In genomic region chr11:117130888-117131287, GRCm38 (mm10) we compare ENCODE assay signal across 9 mouse cellular contexts. TPM values are rescaled to one million over a fixed set of nuclear protein-coding genes. Genes with fewer than 3 reads are reported as not detected.
DNase-seq lines count a peak whose midpoint lies in the region; ATAC-seq lines count a peak whose summit lies in the region.
"Had no signal": no experiment of that assay in that cellular context is flagged by ENCODE, and none has a peak within 500 bp of the region (broad histone marks: within the 10 kb centered on the region; RNA-seq: fewer than 3 reads in every experiment).

No protein-coding gene starts in this region.

- H3K4me1 ChIP-seq in forebrain, embryonic 10.5 days = peaks cover 56% of the 10 kb centered on the region
- peaks cover 53% of the 10 kb centered on the region for H3K4me1 ChIP-seq in forebrain, embryonic 13.5 days
- peaks cover 56% of the 10 kb centered on the region for H3K4me1 ChIP-seq in limb, embryonic 12.5 days (replicated peaks)
- H3K4me1 ChIP-seq in limb, embryonic 10.5 days = peaks cover 51% of the 10 kb centered on the region
- peaks cover 52% of the 10 kb centered on the region for H3K4me1 ChIP-seq in embryonic facial prominence, embryonic 14.5 days (ENCODE audit: control insufficient read depth, insufficient read depth, low read length)
- peaks cover 68% of the 10 kb centered on the region for H3K4me1 ChIP-seq in limb, embryonic 13.5 days

- H3K9me3 ChIP-seq in forebrain, embryonic 10.5 days = no peaks in the 10 kb centered on the region
- no peaks in the 10 kb centered on the region for H3K9me3 ChIP-seq in forebrain, embryonic 13.5 days (replicated peaks)
- no peaks in the 10 kb centered on the region for H3K9me3 ChIP-seq in limb, embryonic 12.5 days
- H3K9me3 ChIP-seq in limb, embryonic 10.5 days (replicated peaks) = no peaks in the 10 kb centered on the region
- H3K9me3 ChIP-seq in embryonic facial prominence, embryonic 14.5 days (ENCODE audit: control insufficient read depth, low read length) = no peaks in the 10 kb centered on the region
- H3K9me3 ChIP-seq in limb, embryonic 13.5 days = no peaks in the 10 kb centered on the region

- no peak overlapping the region for H3K4me2 ChIP-seq in forebrain, embryonic 13.5 days
- H3K4me2 ChIP-seq in limb, embryonic 12.5 days = no peak overlapping the region
- H3K4me2 ChIP-seq in embryonic facial prominence, embryonic 14.5 days (ENCODE audit: low read depth, low read length) = no peak overlapping the region
- 0 out of 2 replicates have a peak overlapping the region, but pooled peaks have one; percentile 9 for H3K4me2 ChIP-seq in limb, embryonic 13.5 days (replicated peaks)

- H3K4me3 ChIP-seq in forebrain, embryonic 10.5 days = no peak overlapping the region
- H3K4me3 ChIP-seq in forebrain, embryonic 13.5 days = no peak overlapping the region
- no peak overlapping the region for H3K4me3 ChIP-seq in limb, embryonic 12.5 days (replicated peaks)
- no peak overlapping the region for H3K4me3 ChIP-seq in limb, embryonic 10.5 days
- H3K4me3 ChIP-seq in embryonic facial prominence, embryonic 14.5 days (ENCODE audit: low read depth, low read length) = no peak overlapping the region
- no peak overlapping the region for H3K4me3 ChIP-seq in limb, embryonic 13.5 days

- no peaks in the 10 kb centered on the region for H3K27me3 ChIP-seq in forebrain, embryonic 10.5 days (ENCODE audit: poor library complexity, severe bottlenecking)
- no peaks in the 10 kb centered on the region for H3K27me3 ChIP-seq in forebrain, embryonic 13.5 days
- H3K27me3 ChIP-seq in limb, embryonic 12.5 days = no peaks in the 10 kb centered on the region
- H3K27me3 ChIP-seq in limb, embryonic 10.5 days (ENCODE audit: low read depth, poor library complexity, severe bottlenecking) = no peaks in the 10 kb centered on the region
- H3K27me3 ChIP-seq in embryonic facial prominence, embryonic 14.5 days (replicated peaks; ENCODE audit: control insufficient read depth, insufficient read depth, low read length) = no peaks in the 10 kb centered on the region
- H3K27me3 ChIP-seq in limb, embryonic 13.5 days = no peaks in the 10 kb centered on the region

- no peak for ATAC-seq in forebrain, embryonic 13.5 days
- no peak for ATAC-seq in limb, embryonic 12.5 days (ENCODE audit: insufficient number of reproducible peaks, insufficient read depth, low FRiP score, low TSS enrichment, low read depth)
- ATAC-seq in embryonic facial prominence, embryonic 14.5 days (ENCODE audit: low read depth) = peak; percentile 50; the same call in 1 of the 2 replicates
- no peak for ATAC-seq in limb, embryonic 13.5 days (ENCODE audit: low FRiP score, low read depth)

- H3K9ac ChIP-seq in forebrain, embryonic 13.5 days = no peak overlapping the region; the same call in 1 of the 2 replicates
- no peak overlapping the region; the same call in 1 of the 2 replicates for H3K9ac ChIP-seq in limb, embryonic 12.5 days (replicated peaks)
- H3K9ac ChIP-seq in embryonic facial prominence, embryonic 14.5 days (ENCODE audit: low read depth, low read length) = peak overlapping the region; percentile 30; the same call in 1 of the 2 replicates
- H3K9ac ChIP-seq in limb, embryonic 13.5 days = peak overlapping the region; percentile 9; the same call in 1 of the 2 replicates

- H3K27ac ChIP-seq in forebrain, embryonic 10.5 days = peak overlapping the region; percentile 30; the same call in 1 of the 2 replicates
- H3K27ac ChIP-seq in forebrain, embryonic 13.5 days = no peak overlapping the region
- peak overlapping the region; percentile 53 for H3K27ac ChIP-seq in limb, embryonic 12.5 days
- H3K27ac ChIP-seq in limb, embryonic 10.5 days = no peak overlapping the region; the same call in 1 of the 2 replicates
- peak overlapping the region; percentile 66 for H3K27ac ChIP-seq in embryonic facial prominence, embryonic 14.5 days (replicated peaks; ENCODE audit: low read depth, low read length)
- H3K27ac ChIP-seq in limb, embryonic 13.5 days = peak overlapping the region; percentile 75

- H3K36me3 ChIP-seq in forebrain, embryonic 10.5 days (replicated peaks) = peaks cover 13% of the 10 kb centered on the region
- peaks cover 20% of the 10 kb centered on the region for H3K36me3 ChIP-seq in forebrain, embryonic 13.5 days (ENCODE audit: poor library complexity, severe bottlenecking)
- H3K36me3 ChIP-seq in limb, embryonic 12.5 days = peaks cover 17% of the 10 kb centered on the region
- peaks cover 18% of the 10 kb centered on the region for H3K36me3 ChIP-seq in limb, embryonic 10.5 days
- H3K36me3 ChIP-seq in embryonic facial prominence, embryonic 14.5 days (ENCODE audit: control insufficient read depth, insufficient read depth, low read length) = no peaks in the 10 kb centered on the region
- H3K36me3 ChIP-seq in limb, embryonic 13.5 days = peaks cover 24% of the 10 kb centered on the region

- no peak for DNase-seq in forebrain, embryonic 10.5 days (ENCODE audit: extremely low spot score, low spot score)
- no peak for DNase-seq in limb, embryonic 10.5 days (ENCODE audit: low spot score)
- DNase-seq in embryonic facial prominence, embryonic 14.5 days (ENCODE audit: low spot score) = peak; percentile 86
- DNase-seq in thymus, postnatal 10 days (ENCODE audit: low spot score in 2 of 2) = no peak
- DNase-seq in thymus, adult 18-20 months = no peak
- DNase-seq: lung, postnatal 14 days had no signal

- 65% methylated on average over 5 of the region's 5 CpGs for WGBS in forebrain, embryonic 10.5 days
- WGBS in forebrain, embryonic 13.5 days = 50% methylated on average over 5 of the region's 5 CpGs
- 46% methylated on average over 5 of the region's 5 CpGs for WGBS in limb, embryonic 12.5 days
- 65% methylated on average over 5 of the region's 5 CpGs for WGBS in limb, embryonic 10.5 days
- 15% methylated on average over 5 of the region's 5 CpGs for WGBS in embryonic facial prominence, embryonic 14.5 days
- 48% methylated on average over 5 of the region's 5 CpGs for WGBS in limb, embryonic 13.5 days

RNA-seq across cellular contexts. Expression of gene Sec14l1, which starts 15.9 kb away (rescaled TPM):
- polyA plus RNA-seq in forebrain, embryonic 10.5 days (2016; fragmentation: Nextera tagmentation; extraction: Ambion mirVana) = 44.3 and 46.7 TPM in 2 replicates
- polyA plus RNA-seq in forebrain, embryonic 13.5 days (2015; fragmentation: Nextera tagmentation; extraction: Ambion mirVana) = 60.3 and 62.1 TPM in 2 replicates
- polyA plus RNA-seq in limb, embryonic 12.5 days (2016; fragmentation: Nextera tagmentation; extraction: Ambion mirVana) = 52.6 and 57.5 TPM in 2 replicates
- 40.1 and 47.8 TPM in 2 replicates for polyA plus RNA-seq in limb, embryonic 10.5 days (2016; fragmentation: Nextera tagmentation; extraction: Ambion mirVana)
- 43.8 and 45.4 TPM in 2 replicates for polyA plus RNA-seq in embryonic facial prominence, embryonic 14.5 days (2014; fragmentation: Nextera tagmentation; extraction: Ambion mirVana)
- 61.2 and 65.4 TPM in 2 replicates for polyA plus RNA-seq in limb, embryonic 13.5 days (2015; fragmentation: Nextera tagmentation; extraction: Ambion mirVana)

Comparison
In these comparisons a context has a peak if more than half of its experiments do, and no peak if none do; other contexts are left out.
1. H3K27ac ChIP-seq: peak in forebrain, embryonic 10.5 days (single experiment), limb, embryonic 12.5 days (single experiment), embryonic facial prominence, embryonic 14.5 days (single experiment) and limb, embryonic 13.5 days (single experiment); none in forebrain, embryonic 13.5 days (single experiment) and limb, embryonic 10.5 days (single experiment).
2. H3K9ac ChIP-seq: peak in embryonic facial prominence, embryonic 14.5 days (single experiment) and limb, embryonic 13.5 days (single experiment); none in forebrain, embryonic 13.5 days (single experiment) and limb, embryonic 12.5 days (single experiment).